Mouse (Mus musculus) olfactory bulb, adult 2 months (tissue): ENCODE results near the gene Dpyd.

Experiments
- CTCF ChIP-seq: fragments of 200-500 bp; IDR thresholded peaks from 2 replicates; pipeline ENCODE4 v1.5.1; 2012; ENCODE audit warnings: low read depth, mild to moderate bottlenecking, low read length, moderate library complexity; ENCODE audit not compliant: insufficient read depth
- POLR2A ChIP-seq: fragments of 200-500 bp; IDR thresholded peaks from 2 replicates; pipeline ENCODE4 v1.6.1; 2012; ENCODE audit warnings: mild to moderate bottlenecking, low read depth, low read length, moderate library complexity; ENCODE audit not compliant: insufficient read depth

- TF ChIP-seq POLR2A (no peak), CTCF (no peak)
Observed at GRCm38 (mm10) chr3:118852711-118853110, 290.8 kb downstream of the Dpyd start.
